Mouse (Mus musculus) erythroid progenitor cell, adult 5-6 weeks (primary cell): Measurements from ENCODE around the gene Igsf9b. TPM values are rescaled to one million over a fixed set of nuclear protein-coding genes. Genes with fewer than 3 reads are reported as not detected.

ENCODE experiments used
- ATAC-seq: replicated peaks from 2 replicates; pipeline ENCODE4 v1.8.0; 2016; ENCODE audit warnings: moderate number of reproducible peaks, mild to moderate bottlenecking, moderate TSS enrichment, inconsistent platforms; ENCODE audit not compliant: poor library complexity, low FRiP score, severe bottlenecking
- total RNA-seq, 2 experiments: library from RNA; stranded (forward) in 1 of 2; stranded (reverse) in 1 of 2; fragments of 150-400 nt in 1 of 2; fragments of 186-747, 209-891 nt in 1 of 2; gene quantifications; 2 replicates each; pipeline versions ENCODE4 v1.2.3 to v1.2.4; 2015 to 2017; ENCODE audit warnings: low replicate concordance in 2 of 2

Igsf9b gene
- total RNA-seq, 2 experiments from 2014 or later, result not detected

- no peak for ATAC-seq
Observed at GRCm38 (mm10) chr9:27323412-27323811, 24.4 kb downstream of the Igsf9b start.

DNA sequence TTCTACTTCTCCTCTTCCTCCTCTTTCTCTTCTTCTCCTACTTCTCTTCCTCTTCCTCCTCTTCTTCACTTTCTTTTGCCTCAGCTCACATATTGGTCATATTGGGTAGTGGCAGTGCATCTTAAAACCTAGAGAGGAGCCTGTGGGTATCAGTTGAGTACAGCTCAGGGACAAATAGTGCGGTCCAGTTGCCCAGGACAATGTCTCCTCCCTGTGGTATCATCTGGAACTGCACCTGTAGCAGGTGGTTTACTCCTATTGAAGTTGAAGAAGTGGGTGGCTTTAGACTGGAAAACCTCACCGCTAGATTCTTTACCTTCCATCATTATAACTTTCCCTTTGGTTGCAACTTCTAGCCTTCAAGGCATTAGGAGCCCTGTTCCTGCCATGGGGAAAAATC, 26.9 kb downstream of the Igsf9b start:
- ATAC-seq, result no peak

DNA sequence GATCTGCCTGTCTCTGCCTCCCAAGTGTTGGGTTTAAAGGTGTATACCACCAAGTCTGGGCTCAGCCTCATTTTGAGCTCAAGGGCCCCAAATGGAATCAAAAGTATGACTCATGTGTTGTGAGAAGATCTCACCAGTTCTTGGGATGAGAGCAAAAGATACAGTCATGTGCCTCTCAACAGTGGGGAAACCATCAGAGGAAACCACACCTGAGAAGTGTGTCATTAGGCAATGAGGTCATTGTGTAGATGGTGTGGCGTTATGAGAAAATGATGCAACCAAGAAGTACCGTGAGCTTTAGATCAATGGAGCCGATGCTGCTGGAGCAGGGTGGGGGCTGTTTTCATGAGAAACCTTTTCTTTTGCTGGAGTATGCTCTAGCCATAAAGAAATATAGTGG, 28.6 kb downstream of the Igsf9b start:
- ATAC-seq, result no peak

DNA sequence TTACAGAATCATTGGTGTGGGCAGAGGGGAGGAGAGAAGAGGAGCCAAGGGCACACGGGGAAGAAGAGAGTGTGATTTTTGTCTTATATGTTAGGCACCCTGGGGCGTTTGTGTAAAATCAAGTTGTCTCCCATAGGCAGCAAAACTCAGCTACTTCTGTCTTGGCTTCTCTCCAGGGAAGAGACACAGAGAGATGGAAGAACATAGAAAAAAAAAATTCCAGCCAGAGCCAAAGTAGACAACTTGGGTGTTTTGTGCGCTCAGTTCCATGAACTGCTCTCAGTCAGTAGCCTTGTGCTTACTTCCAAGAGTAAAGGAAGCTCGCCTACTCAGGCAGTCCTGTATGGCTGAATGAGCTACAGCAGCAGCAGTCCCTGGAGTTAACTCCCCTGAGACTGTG, 31.4 kb downstream of the Igsf9b start:
- ATAC-seq, result no peak

GRCm38 (mm10) chr9:27331538-27331937, 32.5 kb downstream of the Igsf9b start:
- no peak for ATAC-seq

DNA sequence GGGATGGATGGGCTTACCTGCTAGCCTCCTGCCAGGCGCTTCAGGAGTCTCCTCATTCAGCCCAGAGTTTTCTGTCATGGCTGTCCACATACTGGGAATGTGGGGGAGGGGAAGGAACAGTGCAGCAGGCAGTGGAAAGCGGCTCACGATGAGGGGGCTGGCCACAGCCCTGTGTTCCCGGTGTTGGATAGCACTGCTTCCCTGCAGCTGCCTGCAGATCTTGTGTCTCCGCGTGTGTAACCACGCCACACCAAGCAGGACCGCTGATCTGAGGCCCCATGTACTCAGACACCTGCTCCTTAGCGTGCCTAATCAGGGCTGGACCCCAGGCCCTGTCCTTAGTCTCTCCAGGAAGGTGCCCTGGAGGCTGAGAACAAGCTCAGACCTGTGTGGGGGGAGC, 35.9 kb downstream of the Igsf9b start:
- ATAC-seq, result no peak

- ATAC-seq, result no peak
Observed at GRCm38 (mm10) chr9:27336962-27337636, 38.1 kb downstream of the Igsf9b start.

GRCm38 (mm10) chr9:27339168-27339567, 40.2 kb downstream of the Igsf9b start:
- ATAC-seq, result no peak

- no peak for ATAC-seq
Observed at GRCm38 (mm10) chr9:27346541-27347269, 47.7 kb downstream of the Igsf9b start.

- ATAC-seq, result no peak
Observed at GRCm38 (mm10) chr9:27353082-27353481, 54.1 kb downstream of the Igsf9b start.

- ATAC-seq, result no peak
Observed at GRCm38 (mm10) chr9:27357893-27358292, 58.9 kb downstream of the Igsf9b start.

GRCm38 (mm10) chr9:27367231-27367630, 68.2 kb downstream of the Igsf9b start:
- no peak for ATAC-seq

- no peak for ATAC-seq
Observed at GRCm38 (mm10) chr9:27369108-27369507, 70.1 kb downstream of the Igsf9b start.

DNA sequence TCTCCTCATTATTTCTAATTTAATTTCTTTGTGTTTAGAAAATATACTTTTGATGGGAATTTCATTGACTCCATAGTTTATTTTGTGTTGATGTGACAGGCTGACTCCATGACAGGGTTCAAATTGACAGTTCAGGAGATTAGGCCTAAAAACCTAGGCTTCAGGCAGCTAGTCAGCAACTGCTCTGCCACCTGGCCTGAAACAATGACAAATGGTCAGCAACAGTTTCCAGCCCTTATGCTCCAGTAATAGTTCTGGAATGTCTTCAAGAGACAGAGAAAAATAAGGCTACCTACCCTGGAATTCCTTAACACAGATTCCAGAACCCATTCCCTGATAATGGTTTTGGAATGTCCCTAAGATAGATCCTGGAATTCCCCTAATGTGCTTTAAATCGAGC, 76.7 kb downstream of the Igsf9b start:
- ATAC-seq, result no peak

GRCm38 (mm10) chr9:27386951-27387350, 87.9 kb downstream of the Igsf9b start:
- no peak for ATAC-seq

DNA sequence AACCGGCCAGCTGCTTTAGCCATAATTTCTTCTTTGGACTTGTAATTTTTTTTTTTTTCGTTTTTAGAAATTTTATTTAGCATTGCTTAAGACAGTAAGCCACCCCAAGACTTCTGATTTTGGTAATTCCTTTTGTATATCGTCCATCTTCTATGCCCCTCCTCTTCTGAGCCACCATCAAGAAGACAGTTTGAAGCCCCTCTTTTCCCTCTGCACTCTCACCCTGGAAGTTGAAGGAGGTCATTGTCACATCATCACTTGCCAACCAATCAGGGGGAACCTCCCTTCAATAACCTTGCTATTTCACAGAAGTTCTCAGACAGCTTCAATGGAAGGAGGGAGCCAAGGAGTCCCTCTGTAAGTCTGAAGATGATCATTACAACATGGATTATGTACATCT, 97.5 kb downstream of the Igsf9b start, which contains the start of gene Spata19:
Spata19 (plus strand) TSS at position 301 of the 400 bp plus-strand sequence.
- no peak for ATAC-seq

GRCm38 (mm10) chr9:27401169-27401568, 102.2 kb downstream of the Igsf9b start:
- no peak for ATAC-seq
